Mouse (Mus musculus): ENCODE data around the gene Akna. TPM values are rescaled to one million over a fixed set of nuclear protein-coding genes. Genes with fewer than 3 reads are reported as not detected.

Gene Akna
- polyA plus RNA-seq, 2 experiments = 2.2 to 2.4 TPM

GRCm38 (mm10) chr4:63343608-63344007 lies 59.5 kb downstream of the Akna start:
- no peak for TF ChIP-seq EP300 (IDR thresholded peaks at IDR 0.05; ENCODE audit: low read depth)
- TF ChIP-seq CTCF (IDR thresholded peaks at IDR 0.05; ENCODE audit: low read depth) = no peak
- H3K27ac ChIP-seq = no peak overlapping the region
- DNase-seq (ENCODE audit: low read depth in 3 of 3, low spot score in 3 of 3) (no peak), ATAC-seq (ENCODE audit: insufficient read depth) (no peak)
- no peak overlapping the region for H3K9ac ChIP-seq (replicated peaks)
- no peaks in the 10 kb centered on the region for H3K4me1 ChIP-seq (replicated peaks; ENCODE audit: control insufficient read depth in 2 of 2, insufficient read depth in 2 of 2, low read length in 1 of 2)
- no peak overlapping the region for H3K4me2 ChIP-seq (ENCODE audit: low read depth)
- no peak overlapping the region for H3K4me3 ChIP-seq (ENCODE audit: insufficient read depth in 1 of 2, low read depth in 2 of 2, low read length in 2 of 2)
- no peaks in the 10 kb centered on the region for H3K36me3 ChIP-seq (replicated peaks; ENCODE audit: control insufficient read depth, insufficient read depth, low read depth)
- 38% methylated on average over 3 of the region's 3 CpGs for WGBS (ENCODE audit: insufficient replicate concordance)
- no peaks in the 10 kb centered on the region for H3K9me3 ChIP-seq (ENCODE audit: control insufficient read depth, low read length)
- no peaks in the 10 kb centered on the region for H3K27me3 ChIP-seq (ENCODE audit: control insufficient read depth, insufficient read depth, low read length)

GRCm38 (mm10) chr4:63342491-63342890 lies 60.7 kb downstream of the Akna start:
- Histone ChIP-seq H3K4me1 (replicated peaks; ENCODE audit: control insufficient read depth in 2 of 2, insufficient read depth in 2 of 2, low read length in 1 of 2) (no peaks in the 10 kb centered on the region), H3K27ac (no peak overlapping the region), H3K9ac (replicated peaks) (no peak overlapping the region), H3K9me3 (ENCODE audit: control insufficient read depth, low read length) (no peaks in the 10 kb centered on the region), H3K36me3 (replicated peaks; ENCODE audit: control insufficient read depth, insufficient read depth, low read depth) (no peaks in the 10 kb centered on the region), H3K4me2 (ENCODE audit: low read depth) (no peak overlapping the region), H3K27me3 (ENCODE audit: control insufficient read depth, insufficient read depth, low read length) (no peaks in the 10 kb centered on the region), H3K4me3 (ENCODE audit: insufficient read depth in 1 of 2, low read depth in 2 of 2, low read length in 2 of 2) (no peak overlapping the region)
- 53% methylated on average over 4 of the region's 4 CpGs for WGBS (ENCODE audit: insufficient replicate concordance)
- ATAC-seq (ENCODE audit: insufficient read depth) = no peak
- TF ChIP-seq EP300 (IDR thresholded peaks at IDR 0.05; ENCODE audit: low read depth) (no peak), CTCF (IDR thresholded peaks at IDR 0.05; ENCODE audit: low read depth) (no peak)
- no peak for DNase-seq (ENCODE audit: low read depth in 3 of 3, low spot score in 3 of 3)

DNA sequence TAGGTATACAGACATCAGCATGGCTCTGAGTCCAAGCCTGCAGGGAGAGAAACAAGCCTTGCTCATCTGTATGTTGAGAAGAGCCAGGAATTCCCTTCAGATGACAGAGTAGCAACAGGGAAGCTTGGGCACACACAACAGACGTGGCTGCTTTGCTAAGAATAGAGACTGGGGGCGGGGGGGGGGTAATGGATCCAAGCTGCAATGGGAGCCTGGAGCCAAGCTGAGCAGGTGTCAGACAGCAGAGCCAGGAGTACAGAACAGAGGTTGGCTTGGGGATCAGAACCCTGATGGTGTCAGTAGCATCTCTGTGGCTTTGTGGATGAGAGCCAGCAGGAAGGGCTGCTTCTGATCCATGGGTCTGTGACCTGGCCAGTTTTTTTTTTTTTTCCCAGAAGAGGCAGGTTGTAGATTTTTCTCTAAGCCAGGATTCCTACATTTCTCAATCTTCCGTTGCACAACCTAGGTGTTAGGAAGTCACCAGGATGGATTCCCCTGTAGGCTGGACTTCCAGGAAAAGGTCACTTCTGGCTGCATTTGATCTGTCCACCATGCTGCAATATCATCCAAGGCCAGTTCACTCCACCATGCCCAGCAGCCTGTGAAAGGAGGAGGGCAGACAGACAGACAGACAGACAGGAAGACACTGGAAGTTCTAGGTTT lies 64.6 kb downstream of the Akna start:
- ATAC-seq (ENCODE audit: insufficient read depth) (no peak), DNase-seq (ENCODE audit: low read depth in 3 of 3, low spot score in 3 of 3) (no peak)
- Histone ChIP-seq H3K9ac (replicated peaks) (no peak overlapping the region), H3K9me3 (ENCODE audit: control insufficient read depth, low read length) (no peaks in the 10 kb centered on the region), H3K27ac (no peak overlapping the region), H3K4me2 (ENCODE audit: low read depth) (no peak overlapping the region), H3K36me3 (replicated peaks; ENCODE audit: control insufficient read depth, insufficient read depth, low read depth) (no peaks in the 10 kb centered on the region), H3K4me3 (ENCODE audit: insufficient read depth in 1 of 2, low read depth in 2 of 2, low read length in 2 of 2) (no peak overlapping the region), H3K4me1 (replicated peaks; ENCODE audit: control insufficient read depth in 2 of 2, insufficient read depth in 2 of 2, low read length in 1 of 2) (no peaks in the 10 kb centered on the region), H3K27me3 (ENCODE audit: control insufficient read depth, insufficient read depth, low read length) (no peaks in the 10 kb centered on the region; the same call in 1 of the 2 replicates)
- no peak for TF ChIP-seq EP300 (IDR thresholded peaks at IDR 0.05; ENCODE audit: low read depth)
- no peak for TF ChIP-seq CTCF (IDR thresholded peaks at IDR 0.05; ENCODE audit: low read depth)
- WGBS (ENCODE audit: insufficient replicate concordance) = 38% methylated on average over 3 of the region's 3 CpGs

DNA sequence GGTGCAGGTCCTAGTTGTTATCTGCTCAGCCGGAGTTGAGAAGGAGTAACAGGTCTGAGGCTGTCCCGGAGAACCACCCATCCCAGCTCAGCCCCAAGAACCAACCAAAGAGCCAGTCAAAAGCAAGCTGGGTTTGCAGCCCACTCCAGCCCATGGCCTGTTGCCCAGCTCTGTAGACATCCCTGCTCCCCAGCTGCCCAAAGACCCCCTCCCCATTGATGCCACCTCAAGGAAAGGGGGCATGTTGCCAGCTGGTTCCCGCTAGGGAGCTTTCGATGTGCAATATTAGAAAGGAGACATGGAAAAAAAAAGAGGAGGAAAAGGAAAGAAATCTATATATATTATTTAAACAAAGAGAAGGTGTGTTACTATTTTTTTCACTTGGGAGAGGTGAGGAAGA lies 69.8 kb downstream of the Akna start:
- Histone ChIP-seq H3K27me3 (ENCODE audit: control insufficient read depth, insufficient read depth, low read length) (no peaks in the 10 kb centered on the region; the same call in 1 of the 2 replicates), H3K9me3 (ENCODE audit: control insufficient read depth, low read length) (no peaks in the 10 kb centered on the region), H3K27ac (no peak overlapping the region), H3K4me3 (ENCODE audit: insufficient read depth in 1 of 2, low read depth in 2 of 2, low read length in 2 of 2) (no peak overlapping the region), H3K36me3 (replicated peaks; ENCODE audit: control insufficient read depth, insufficient read depth, low read depth) (no peaks in the 10 kb centered on the region), H3K4me1 (replicated peaks; ENCODE audit: control insufficient read depth in 2 of 2, insufficient read depth in 2 of 2, low read length in 1 of 2) (no peaks in the 10 kb centered on the region), H3K4me2 (ENCODE audit: low read depth) (no peak overlapping the region), H3K9ac (replicated peaks) (no peak overlapping the region)
- ATAC-seq (ENCODE audit: insufficient read depth) (no peak), DNase-seq (ENCODE audit: low read depth in 3 of 3, low spot score in 3 of 3) (no peak)
- WGBS (ENCODE audit: insufficient replicate concordance) = 78% methylated on average over 4 of the region's 4 CpGs
- TF ChIP-seq CTCF (IDR thresholded peaks at IDR 0.05; ENCODE audit: low read depth) (no peak), EP300 (IDR thresholded peaks at IDR 0.05; ENCODE audit: low read depth) (no peak)

- Histone ChIP-seq H3K4me2 (ENCODE audit: low read depth) (no peak overlapping the region), H3K4me1 (replicated peaks; ENCODE audit: control insufficient read depth in 2 of 2, insufficient read depth in 2 of 2, low read length in 1 of 2) (no peaks in the 10 kb centered on the region), H3K27ac (no peak overlapping the region), H3K9me3 (ENCODE audit: control insufficient read depth, low read length) (no peaks in the 10 kb centered on the region), H3K9ac (replicated peaks) (no peak overlapping the region), H3K4me3 (ENCODE audit: insufficient read depth in 1 of 2, low read depth in 2 of 2, low read length in 2 of 2) (no peak overlapping the region), H3K36me3 (replicated peaks; ENCODE audit: control insufficient read depth, insufficient read depth, low read depth) (no peaks in the 10 kb centered on the region), H3K27me3 (ENCODE audit: control insufficient read depth, insufficient read depth, low read length) (no peaks in the 10 kb centered on the region)
- DNase-seq (ENCODE audit: low read depth in 3 of 3, low spot score in 3 of 3) (no peak), ATAC-seq (ENCODE audit: insufficient read depth) (no peak)
- TF ChIP-seq CTCF (IDR thresholded peaks at IDR 0.05; ENCODE audit: low read depth) (no peak), EP300 (IDR thresholded peaks at IDR 0.05; ENCODE audit: low read depth) (no peak)
- WGBS (ENCODE audit: insufficient replicate concordance) = 61% methylated on average over 8 of the region's 8 CpGs
Measured at GRCm38 (mm10) chr4:63323275-63323815, 79.8 kb downstream of the Akna start.
